Mouse (Mus musculus) thymus, postnatal 25 days (tissue): ENCODE measurements around the gene Kif1bp.
"Not testable (repeated sequence)": the region's sequence is repeated elsewhere in the genome, so short reads cannot be mapped to it uniquely, and the experiment has no call there.

Source experiments
- DNase-seq: peaks from one replicate; pipeline ENCODE4 v3.0.0; 2022

Gene Kif1bp

GRCm38 (mm10) chr10:62578338-62579100, at the start of gene Kif1bp:
Kif1bp (minus strand) TSS chr10:62578457.
- DNase-seq: peak; percentile 92

- no peak for DNase-seq
Measured at GRCm38 (mm10) chr10:62604161-62604560, 25.9 kb upstream of the Kif1bp start.

GRCm38 (mm10) chr10:62603233-62604030, 25.2 kb upstream of the Kif1bp start:
- no peak for DNase-seq

- DNase-seq: peak; percentile 91
Measured at GRCm38 (mm10) chr10:62602177-62603040, 24.2 kb upstream of the Kif1bp start, which contains the start of gene Ddx21. Ddx21 (minus strand) TSS chr10:62602281.

GRCm38 (mm10) chr10:62601833-62602176, 23.5 kb upstream of the Kif1bp start:
- DNase-seq: no peak

- no peak for DNase-seq
Measured at GRCm38 (mm10) chr10:62601053-62601791, 23.0 kb upstream of the Kif1bp start.

- no peak for DNase-seq
Measured at GRCm38 (mm10) chr10:62600056-62600455, 21.8 kb upstream of the Kif1bp start.

- not testable (repeated sequence) for DNase-seq
Measured at GRCm38 (mm10) chr10:62599311-62599710, 21.1 kb upstream of the Kif1bp start.

GRCm38 (mm10) chr10:62592496-62592895, 14.2 kb upstream of the Kif1bp start:
- DNase-seq: no peak

GRCm38 (mm10) chr10:62590200-62590599, 11.9 kb upstream of the Kif1bp start:
- peak; percentile 90 for DNase-seq

- no peak for DNase-seq
Measured at GRCm38 (mm10) chr10:62588616-62589015, 10.4 kb upstream of the Kif1bp start.

- no peak for DNase-seq
Measured at GRCm38 (mm10) chr10:62583245-62583644, 5.0 kb upstream of the Kif1bp start.

GRCm38 (mm10) chr10:62582701-62583100, 4.4 kb upstream of the Kif1bp start:
- no peak for DNase-seq

- no peak for DNase-seq
Measured at GRCm38 (mm10) chr10:62582263-62582662, 4.0 kb upstream of the Kif1bp start.

GRCm38 (mm10) chr10:62579129-62579528, 872 bp upstream of the Kif1bp start:
- not testable (repeated sequence) for DNase-seq

- DNase-seq: no peak
Measured at GRCm38 (mm10) chr10:62577673-62578337, 452 bp downstream of the Kif1bp start.

- DNase-seq: no peak
Measured at GRCm38 (mm10) chr10:62575001-62575400, 3.3 kb downstream of the Kif1bp start.

- no peak for DNase-seq
Measured at GRCm38 (mm10) chr10:62570126-62570871, 8.0 kb downstream of the Kif1bp start.

GRCm38 (mm10) chr10:62568861-62569260, 9.4 kb downstream of the Kif1bp start:
- no peak for DNase-seq

GRCm38 (mm10) chr10:62557736-62558135, 20.5 kb downstream of the Kif1bp start:
- peak; percentile 29 for DNase-seq

GRCm38 (mm10) chr10:62556558-62556901, 21.7 kb downstream of the Kif1bp start:
- no peak for DNase-seq
